Mouse (Mus musculus): Measurements from ENCODE around the gene Serpinf1.

Gene Serpinf1

DNA sequence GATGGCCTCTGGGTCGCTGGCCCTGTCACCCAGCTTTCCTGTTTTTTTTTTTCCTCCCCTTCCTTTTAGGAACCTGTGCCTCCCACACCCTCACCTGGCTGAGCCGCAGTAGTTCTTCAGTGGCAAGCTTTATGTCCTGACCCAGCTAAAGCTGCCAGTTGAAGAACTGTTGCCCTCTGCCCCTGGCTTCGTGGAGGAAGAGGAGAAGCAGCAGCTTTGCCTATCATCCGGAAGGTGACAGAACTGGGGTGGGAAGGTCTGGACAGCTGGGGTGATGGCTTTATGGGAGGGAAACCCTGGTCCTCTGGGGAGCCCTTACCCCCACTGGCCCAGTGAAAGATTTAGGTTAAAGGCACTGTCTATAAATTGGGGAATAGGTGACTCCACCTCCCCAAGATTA is 41.1 kb upstream of the Serpinf1 start:
- peak overlapping the region; percentile 88; the same call in 1 of the 2 replicates for H3K4me3 ChIP-seq (replicated peaks; ENCODE audit: low read length)
- no peak for TF ChIP-seq NANOG (IDR thresholded peaks at IDR 0.05; ENCODE audit: borderline replicate concordance, low read length)
- TF ChIP-seq POU5F1 (IDR thresholded peaks at IDR 0.05; ENCODE audit: borderline replicate concordance, low read length) = no peak
- no peak for TF ChIP-seq CTCF (conservative IDR thresholded peaks at IDR 0.05; ENCODE audit: low read length)
- H3K4me1 ChIP-seq (replicated peaks; ENCODE audit: low read depth, low read length) = peaks cover 64% of the 10 kb centered on the region
- H3K9me3 ChIP-seq (ENCODE audit: low read length) = no peaks in the 10 kb centered on the region
- H3K27me3 ChIP-seq (ENCODE audit: insufficient read depth, low read length) = peaks cover 6% of the 10 kb centered on the region
- H3K36me3 ChIP-seq (ENCODE audit: insufficient read depth, low read length) = peaks cover 27% of the 10 kb centered on the region

- no peaks in the 10 kb centered on the region for H3K27me3 ChIP-seq (ENCODE audit: insufficient read depth, low read length)
- H3K36me3 ChIP-seq (ENCODE audit: insufficient read depth, low read length) = peaks cover 27% of the 10 kb centered on the region
- no peak for TF ChIP-seq CTCF (conservative IDR thresholded peaks at IDR 0.05; ENCODE audit: low read length)
- no peak for TF ChIP-seq POU5F1 (IDR thresholded peaks at IDR 0.05; ENCODE audit: borderline replicate concordance, low read length)
- TF ChIP-seq NANOG (IDR thresholded peaks at IDR 0.05; ENCODE audit: borderline replicate concordance, low read length) = no peak
These were observed 40.4 kb upstream of the Serpinf1 start for GRCm38 (mm10) chr11:75462865-75463336.

DNA sequence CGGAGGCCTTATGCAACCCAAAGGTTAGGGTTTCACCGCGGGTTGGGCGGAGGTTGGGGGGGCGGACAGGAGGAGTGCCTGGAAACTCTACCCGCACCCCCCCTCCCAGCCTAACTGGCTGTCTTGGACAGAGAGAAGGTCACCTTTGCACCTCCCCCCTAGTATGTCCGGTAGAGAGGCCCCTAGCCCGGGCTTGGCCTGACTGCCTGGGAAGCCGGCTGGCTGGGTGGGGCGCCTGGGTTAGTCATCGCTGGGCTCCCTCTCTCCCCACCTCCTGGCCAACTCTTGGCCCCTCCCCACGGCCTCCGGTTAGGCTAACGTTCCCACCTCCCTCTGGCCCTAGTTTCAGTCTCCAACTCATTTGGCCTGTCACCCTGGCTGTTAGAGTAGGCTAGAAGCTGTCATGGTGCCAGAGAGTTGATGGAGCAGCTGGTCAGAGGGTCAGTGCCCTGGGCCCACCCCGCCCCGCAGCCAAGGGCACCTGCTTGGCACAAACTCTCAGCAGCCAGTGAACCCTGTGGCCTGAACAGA is 39.8 kb upstream of the Serpinf1 start:
- Histone ChIP-seq H3K4me1 (replicated peaks; ENCODE audit: low read depth, low read length) (peaks cover 65% of the 10 kb centered on the region), H3K4me3 (replicated peaks; ENCODE audit: low read length) (peak overlapping the region; percentile 88), H3K36me3 (ENCODE audit: insufficient read depth, low read length) (peaks cover 27% of the 10 kb centered on the region)

More at GRCm38 (mm10) chr11:75462865-75463336, 40.4 kb upstream of the Serpinf1 start:
- Histone ChIP-seq H3K4me1 (replicated peaks; ENCODE audit: low read depth, low read length) (peaks cover 64% of the 10 kb centered on the region), H3K4me3 (replicated peaks; ENCODE audit: low read length) (peak overlapping the region; percentile 88), H3K9me3 (ENCODE audit: low read length) (no peaks in the 10 kb centered on the region)

DNA sequence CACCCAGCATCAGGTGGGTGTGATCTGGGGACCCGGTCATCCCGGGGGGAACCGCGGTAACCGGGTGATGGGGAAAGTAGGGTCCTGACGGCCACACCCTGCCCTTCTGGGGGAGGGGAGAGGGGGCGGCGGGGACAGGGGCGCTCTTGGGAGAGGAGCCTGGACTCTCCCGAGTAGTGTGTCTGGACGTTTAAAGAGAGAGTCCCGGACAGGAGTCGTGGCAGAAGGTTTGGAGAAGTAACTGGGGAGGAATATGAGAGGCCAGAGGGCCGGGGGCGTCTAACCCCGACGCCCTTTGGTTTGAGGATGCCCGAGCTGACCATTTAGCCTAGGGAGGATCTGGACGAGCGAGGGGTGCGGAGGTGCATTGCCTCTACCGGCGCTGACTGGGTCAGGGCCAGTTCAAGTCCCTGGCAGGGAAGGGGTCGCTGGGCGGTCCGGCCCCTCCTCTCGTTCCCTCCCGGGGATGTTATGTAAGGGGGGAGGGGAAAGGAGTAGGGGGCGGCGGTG is 39.3 kb upstream of the Serpinf1 start:
- TF ChIP-seq NANOG (IDR thresholded peaks at IDR 0.05; ENCODE audit: borderline replicate concordance, low read length) (no peak), CTCF (conservative IDR thresholded peaks at IDR 0.05; ENCODE audit: low read length) (no peak), POU5F1 (IDR thresholded peaks at IDR 0.05; ENCODE audit: borderline replicate concordance, low read length) (no peak)
- H3K36me3 ChIP-seq (ENCODE audit: insufficient read depth, low read length) = peaks cover 27% of the 10 kb centered on the region
- H3K9me3 ChIP-seq (ENCODE audit: low read length) = no peaks in the 10 kb centered on the region
- H3K4me3 ChIP-seq (replicated peaks; ENCODE audit: low read length) = peak overlapping the region; percentile 88
- H3K4me1 ChIP-seq (replicated peaks; ENCODE audit: low read depth, low read length) = peaks cover 62% of the 10 kb centered on the region
- no peaks in the 10 kb centered on the region for H3K27me3 ChIP-seq (ENCODE audit: insufficient read depth, low read length)

More for the DNA sequence above, 39.8 kb upstream of the Serpinf1 start:
- Histone ChIP-seq H3K27me3 (ENCODE audit: insufficient read depth, low read length) (no peaks in the 10 kb centered on the region), H3K9me3 (ENCODE audit: low read length) (no peaks in the 10 kb centered on the region)
- TF ChIP-seq NANOG (IDR thresholded peaks at IDR 0.05; ENCODE audit: borderline replicate concordance, low read length) (no peak), CTCF (conservative IDR thresholded peaks at IDR 0.05; ENCODE audit: low read length) (no peak), POU5F1 (IDR thresholded peaks at IDR 0.05; ENCODE audit: borderline replicate concordance, low read length) (no peak)

DNA sequence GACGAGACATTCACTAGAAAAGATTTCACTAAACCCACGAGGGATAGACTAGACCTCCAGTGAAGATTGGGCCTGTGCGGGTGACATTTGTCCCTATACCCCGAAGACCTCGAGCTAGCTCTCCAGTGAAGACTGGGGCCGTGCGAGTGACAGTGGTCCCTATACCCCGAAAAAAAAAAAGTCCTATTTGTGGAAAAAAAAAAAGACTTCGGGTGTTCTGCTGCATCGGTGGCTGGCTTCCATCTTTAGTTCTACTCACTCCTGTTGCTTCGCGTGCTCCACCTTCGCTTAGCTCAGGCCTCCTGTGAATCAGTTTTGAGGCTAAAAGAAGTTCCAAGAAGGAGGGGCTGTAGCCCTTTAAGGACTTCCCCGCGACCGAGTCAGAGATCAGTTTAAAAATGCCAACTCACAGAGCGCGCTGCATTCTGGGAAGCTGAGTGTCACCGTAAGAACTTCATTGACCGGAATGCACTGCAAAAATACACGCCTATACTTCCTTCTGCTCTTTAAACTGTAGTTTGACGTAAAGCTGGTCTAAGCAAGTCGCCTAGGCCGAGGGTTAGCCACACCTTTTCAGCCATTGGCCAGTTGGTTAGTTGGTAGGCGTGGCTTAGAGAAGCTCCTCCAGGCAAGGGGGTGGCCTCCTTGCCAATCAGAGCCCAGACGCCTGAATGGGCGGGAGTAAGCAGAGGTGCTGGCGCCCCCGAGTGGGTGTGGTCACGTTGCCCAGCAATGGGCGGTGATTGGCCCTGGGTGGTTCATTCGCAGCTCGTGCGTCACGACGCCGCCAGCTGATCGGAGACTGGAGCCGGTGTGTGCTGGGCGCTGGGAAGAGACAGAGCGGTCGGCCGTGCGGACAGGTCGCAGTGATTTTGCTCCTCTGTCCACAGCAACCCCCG is 38.6 kb upstream of the Serpinf1 start, which contains the start of gene Tlcd2:
Tlcd2 (plus strand) TSS at position 872 of the 899 bp plus-strand sequence.
- H3K4me1 ChIP-seq (replicated peaks; ENCODE audit: low read depth, low read length) = peaks cover 65% of the 10 kb centered on the region
- peak within 1 kb of the TSS; percentile 88 for H3K4me3 ChIP-seq (replicated peaks; ENCODE audit: low read length)
- no peaks in the 10 kb centered on the region for H3K9me3 ChIP-seq (ENCODE audit: low read length)
- TF ChIP-seq POU5F1 (IDR thresholded peaks at IDR 0.05; ENCODE audit: borderline replicate concordance, low read length) (no peak), CTCF (conservative IDR thresholded peaks at IDR 0.05; ENCODE audit: low read length) (no peak), NANOG (IDR thresholded peaks at IDR 0.05; ENCODE audit: borderline replicate concordance, low read length) (no peak)
- no peaks in the 10 kb centered on the region for H3K27me3 ChIP-seq (ENCODE audit: insufficient read depth, low read length)
- H3K36me3 ChIP-seq (ENCODE audit: insufficient read depth, low read length) = peaks cover 26% of the 10 kb centered on the region

DNA sequence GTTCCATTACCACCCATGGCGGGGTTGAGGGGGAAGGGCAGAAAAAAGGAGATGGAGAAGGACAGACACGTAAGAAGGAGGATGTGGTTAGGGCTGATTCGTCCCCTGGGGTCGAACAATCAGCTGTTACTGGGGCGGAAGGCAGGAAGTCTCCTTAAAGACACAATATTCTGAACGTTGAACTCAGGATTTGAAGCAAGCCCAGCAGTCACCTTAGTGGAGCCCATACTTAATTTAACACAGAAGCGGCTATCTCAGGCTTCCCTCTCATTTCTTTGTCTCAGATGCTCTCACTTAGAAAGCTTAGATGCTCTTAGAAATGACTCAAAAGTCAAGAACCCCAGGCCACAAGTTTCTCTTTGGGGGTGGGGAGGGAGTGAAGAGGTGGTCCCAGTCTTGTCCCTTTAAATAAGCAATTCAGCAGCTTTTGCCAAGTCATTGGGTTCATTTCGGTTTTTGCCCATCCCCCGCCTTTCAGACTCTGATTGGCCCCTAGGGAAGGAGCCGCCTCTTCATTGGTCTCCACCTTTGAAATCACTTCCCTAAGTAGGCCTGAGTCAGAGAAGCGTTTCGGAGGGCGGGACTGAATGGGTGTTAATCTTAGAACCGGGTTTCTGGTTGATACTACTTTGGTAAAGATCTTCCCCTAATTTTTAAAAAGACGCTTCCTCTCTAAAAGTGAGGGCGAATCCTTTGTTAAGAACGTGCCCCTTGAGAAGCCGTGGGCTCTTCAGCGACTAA is 37.8 kb upstream of the Serpinf1 start:
- Histone ChIP-seq H3K9me3 (ENCODE audit: low read length) (no peaks in the 10 kb centered on the region), H3K27me3 (ENCODE audit: insufficient read depth, low read length) (no peaks in the 10 kb centered on the region), H3K36me3 (ENCODE audit: insufficient read depth, low read length) (peaks cover 18% of the 10 kb centered on the region), H3K4me3 (replicated peaks; ENCODE audit: low read length) (peak overlapping the region; percentile 77), H3K4me1 (replicated peaks; ENCODE audit: low read depth, low read length) (peaks cover 72% of the 10 kb centered on the region)
- TF ChIP-seq CTCF (conservative IDR thresholded peaks at IDR 0.05; ENCODE audit: low read length) = no peak

DNA sequence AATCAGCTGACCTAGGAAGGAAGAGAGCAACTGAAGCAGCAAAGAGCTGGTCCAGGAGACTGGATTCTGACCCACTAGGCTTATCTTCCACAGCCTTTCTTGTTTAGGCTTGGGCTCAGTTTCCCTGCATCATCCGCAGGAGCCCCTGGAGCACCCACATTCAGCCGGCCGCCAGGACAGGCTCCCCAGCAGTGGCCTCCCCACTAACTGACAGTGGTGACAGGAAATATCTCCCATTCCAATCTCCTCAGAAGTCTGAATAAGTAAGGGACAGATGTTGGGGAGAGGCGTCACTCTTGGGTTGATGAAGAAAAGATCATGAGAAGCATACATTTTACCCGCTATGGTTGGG is 37.2 kb upstream of the Serpinf1 start:
- Histone ChIP-seq H3K4me3 (replicated peaks; ENCODE audit: low read length) (peak overlapping the region; percentile 77), H3K36me3 (ENCODE audit: insufficient read depth, low read length) (peaks cover 13% of the 10 kb centered on the region), H3K27me3 (ENCODE audit: insufficient read depth, low read length) (no peaks in the 10 kb centered on the region; the same call in 1 of the 2 replicates), H3K4me1 (replicated peaks; ENCODE audit: low read depth, low read length) (peaks cover 72% of the 10 kb centered on the region), H3K9me3 (ENCODE audit: low read length) (no peaks in the 10 kb centered on the region)
- TF ChIP-seq POU5F1 (IDR thresholded peaks at IDR 0.05; ENCODE audit: borderline replicate concordance, low read length) = no peak
- TF ChIP-seq NANOG (IDR thresholded peaks at IDR 0.05; ENCODE audit: borderline replicate concordance, low read length) = no peak
- TF ChIP-seq CTCF (conservative IDR thresholded peaks at IDR 0.05; ENCODE audit: low read length) = no peak
